Mouse (Mus musculus) frontal cortex, postnatal 36 days (tissue): ENCODE results near the gene Krtap19-4.

Experiments
- DNase-seq, 2 experiments: peaks; one replicate each; pipeline ENCODE4 v3.0.0; 2022; ENCODE audit warnings: low spot score in 2 of 2

Krtap19-4 gene

GRCm38 (mm10) chr16:88884989-88885388, at the start of gene Krtap19-4:
TSS of gene Krtap19-4 (minus strand) at chr16:88885089.
- DNase-seq: no peak

- DNase-seq: no peak
Measured at GRCm38 (mm10) chr16:88932165-88932564, 47.3 kb upstream of the Krtap19-4 start, which contains the start of gene Krtap19-9b. TSS of gene Krtap19-9b (minus strand) at chr16:88932265.

DNA sequence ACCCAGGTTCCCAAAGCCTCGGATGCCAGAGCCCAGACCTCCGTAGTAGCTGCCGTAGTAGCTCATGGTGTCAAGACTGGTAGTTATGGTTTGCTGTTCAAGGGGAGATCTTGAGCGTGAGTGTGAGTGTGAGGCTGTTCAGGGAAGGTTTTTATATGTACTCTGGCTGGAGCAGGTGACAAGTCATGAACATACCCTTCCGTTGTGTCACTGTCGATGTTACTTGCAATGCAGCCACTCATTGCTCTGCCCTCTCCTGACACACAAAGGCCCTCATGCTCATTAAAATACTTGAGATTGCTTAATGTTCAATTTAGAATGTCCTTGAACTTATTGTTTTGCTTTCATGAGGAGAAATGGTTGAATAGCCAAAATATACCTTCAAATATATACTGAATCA, 11.5 kb upstream of the Krtap19-4 start, which contains the start of gene Krtap19-5:
Gene Krtap19-5, minus strand, starts transcription at position 101 of the 400 bp plus-strand sequence.
- no peak for DNase-seq

GRCm38 (mm10) chr16:88886870-88887269, 2.0 kb upstream of the Krtap19-4 start:
- no peak for DNase-seq

DNA sequence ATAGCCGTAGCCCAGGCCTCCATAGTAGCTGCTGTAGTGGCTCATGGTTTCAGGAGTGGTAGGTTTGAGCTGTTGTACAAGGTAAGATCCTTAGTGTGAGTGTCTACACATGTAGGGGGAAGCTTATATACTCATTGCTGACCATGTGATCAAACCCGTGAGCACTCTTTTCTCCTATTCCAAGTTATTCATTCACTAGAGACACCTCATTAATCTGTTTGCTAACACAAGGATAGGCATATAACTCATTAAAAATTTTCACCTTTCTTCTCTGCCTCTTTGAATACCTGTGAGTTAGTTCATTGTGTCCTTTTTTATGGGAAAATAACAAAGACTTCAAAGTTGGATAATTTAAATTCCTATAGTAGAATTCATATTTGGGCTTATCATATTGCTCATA, 7.0 kb downstream of the Krtap19-4 start, which contains the start of gene Krtap19-3:
Gene Krtap19-3, minus strand, starts transcription at position 101 of the 400 bp plus-strand sequence.
- no peak for DNase-seq

GRCm38 (mm10) chr16:88874169-88874568, 10.7 kb downstream of the Krtap19-4 start, which contains the start of gene Krtap19-2:
TSS of gene Krtap19-2 (minus strand) at chr16:88874269.
- no peak for DNase-seq

GRCm38 (mm10) chr16:88869311-88869710, 15.6 kb downstream of the Krtap19-4 start, which contains the start of gene Krtap19-1:
TSS of gene Krtap19-1 (minus strand) at chr16:88869411.
- DNase-seq: no peak

DNA sequence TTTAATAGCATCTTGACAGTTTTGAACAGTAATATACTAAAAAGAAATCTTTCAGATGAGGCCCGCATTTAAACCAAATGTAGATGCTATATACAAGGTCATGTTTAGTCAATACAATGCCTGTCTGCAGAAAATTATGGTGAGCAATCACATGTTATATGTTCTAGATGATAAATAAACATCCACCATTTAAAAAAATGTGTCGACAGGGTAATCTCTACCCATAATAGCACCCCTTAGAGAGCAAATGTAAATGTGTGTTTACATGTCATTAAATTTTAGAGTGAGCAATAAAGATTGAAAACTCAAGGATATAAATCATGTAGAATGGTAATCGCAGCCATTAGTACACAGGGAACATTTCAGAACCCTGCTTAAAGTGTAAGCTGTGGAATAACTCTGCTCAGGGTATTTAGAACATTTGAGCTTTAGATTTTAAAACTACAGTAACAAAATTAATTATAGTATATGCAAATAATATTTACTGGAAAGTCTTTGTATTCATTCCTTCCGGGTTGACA, 19.9 kb downstream of the Krtap19-4 start:
- DNase-seq: no peak

DNA sequence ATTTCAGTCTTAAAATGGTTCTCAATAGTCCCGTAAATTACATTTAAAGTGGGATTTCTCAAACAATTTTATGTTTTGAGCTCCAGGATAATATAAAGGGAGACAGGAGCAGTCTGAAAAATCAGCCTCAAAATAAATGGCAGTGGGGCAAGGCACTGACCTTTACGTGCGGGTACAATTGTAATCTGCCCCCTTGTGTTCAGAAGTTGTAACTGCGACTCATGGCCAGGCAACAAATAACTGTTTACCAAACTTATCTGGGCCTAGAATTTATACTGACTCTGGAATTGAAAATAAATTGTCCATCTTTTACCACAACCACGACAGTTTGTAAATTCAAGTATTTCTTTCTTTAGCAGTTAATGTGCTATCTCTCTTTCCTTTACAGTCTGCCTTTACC, 33.4 kb downstream of the Krtap19-4 start:
- DNase-seq: no peak

DNA sequence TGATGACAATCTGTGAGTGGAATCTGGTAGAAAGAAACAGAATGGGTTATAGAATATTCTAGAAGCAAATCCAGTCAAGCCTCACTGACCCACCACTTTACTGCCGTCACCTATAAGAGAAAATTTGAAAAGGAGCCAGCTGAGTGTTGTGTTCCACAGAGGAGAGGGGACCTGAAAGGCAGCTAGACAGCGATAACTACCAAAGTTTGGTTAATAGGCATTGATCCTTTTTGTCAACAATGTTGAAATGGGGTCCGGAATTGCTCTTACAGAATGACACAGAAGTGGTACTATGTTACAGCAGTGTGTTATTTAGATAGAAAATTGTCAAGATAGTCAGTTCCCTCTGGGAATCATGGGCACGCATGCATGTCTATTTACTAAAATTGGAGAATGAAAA, 36.3 kb downstream of the Krtap19-4 start:
- DNase-seq: no peak

GRCm38 (mm10) chr16:88847363-88847762, 37.5 kb downstream of the Krtap19-4 start:
- no peak for DNase-seq
